Mouse (Mus musculus) forebrain, embryonic 11.5 days (tissue): Measurements from ENCODE around the gene Tmem145. TPM values are rescaled to one million over a fixed set of nuclear protein-coding genes. Genes with fewer than 3 reads are reported as not detected.

Experiments used
- ATAC-seq: fragments of 200-750 bp; cut with Nextera tagmentation; replicated peaks from 2 replicates; pipeline ENCODE4 v1.8.0; 2017; ENCODE audit warnings: moderate TSS enrichment; ENCODE audit not compliant: low FRiP score
- DNase-seq: peaks from one replicate; pipeline ENCODE4 v3.0.0-alpha.2; 2017; ENCODE audit warnings: low spot score
- H3K27ac ChIP-seq: fragments of 300-500 bp; sonication (generic); 2 replicates; pipeline ENCODE4 v1.5.1; 2014; ENCODE audit warnings: low read depth, low read length
- H3K27me3 ChIP-seq: fragments of 300-500 bp; sonication (generic); 2 replicates; pipeline ENCODE4 v1.6.1; 2014; ENCODE audit warnings: mild to moderate bottlenecking, low read length, mixed read lengths; ENCODE audit not compliant: control insufficient read depth, insufficient read depth
- H3K36me3 ChIP-seq: fragments of 300-500 bp; sonication (generic); 2 replicates; pipeline ENCODE4 v1.6.1; 2014; ENCODE audit warnings: mild to moderate bottlenecking, low read length, moderate library complexity, mixed read lengths; ENCODE audit not compliant: control insufficient read depth, insufficient read depth
- H3K4me1 ChIP-seq: fragments of 300-500 bp; sonication (generic); replicated peaks from 2 replicates; pipeline ENCODE4 v1.6.1; 2014; ENCODE audit warnings: low read length, mixed read lengths; ENCODE audit not compliant: control insufficient read depth, insufficient read depth
- H3K4me2 ChIP-seq: fragments of 300-500 bp; sonication (generic); 2 replicates; pipeline ENCODE4 v1.6.1; 2014; ENCODE audit warnings: low read depth, mild to moderate bottlenecking, low read length, moderate library complexity, mixed read lengths; ENCODE audit not compliant: severe bottlenecking
- H3K4me3 ChIP-seq: fragments of 300-500 bp; sonication (generic); 2 replicates; pipeline ENCODE4 v1.5.1; 2014; ENCODE audit warnings: low read depth, low read length
- H3K9ac ChIP-seq: fragments of 300-500 bp; sonication (generic); 2 replicates; pipeline ENCODE4 v1.6.1; 2014; ENCODE audit warnings: low read length
- H3K9me3 ChIP-seq: fragments of 300-500 bp; sonication (generic); 2 replicates; pipeline ENCODE4 v1.6.1; 2016; ENCODE audit warnings: low read length, mixed read lengths; ENCODE audit not compliant: control insufficient read depth
- WGBS: fragments of 180-500 bp; shearing (Covaris S2); extraction: QIAGEN DNeasy Blood & Tissue Kit; methylation state at CpG from one replicate; pipeline ENCODE4 v1.1.7; 2014; 5-methylcytosine and 5-hydroxymethylcytosine counted together
- polyA plus RNA-seq: library from polyadenylated mRNA; unstranded; fragments of >200 nt; fragmentation: Nextera tagmentation; extraction: Ambion mirVana; gene quantifications from 2 replicates; pipeline ENCODE4 v1.2.1, GENCODE M21; 2014

The Tmem145 gene
- polyA plus RNA-seq, 1 experiment from 2014 or later, result 6.7 TPM

GRCm38 (mm10) chr7:25293191-25293739, 12.6 kb upstream of the Tmem145 start:
- Histone ChIP-seq H3K9me3 (no peaks in the 10 kb centered on the region; the same call in 1 of the 2 replicates), H3K4me2 (no peak overlapping the region), H3K4me3 (no peak overlapping the region), H3K9ac (no peak overlapping the region), H3K27ac (no peak overlapping the region), H3K27me3 (no peaks in the 10 kb centered on the region), H3K36me3 (peaks cover 30% of the 10 kb centered on the region), H3K4me1 (peaks cover 9% of the 10 kb centered on the region; the same call in 1 of the 2 replicates)
- no peak for ATAC-seq
- DNase-seq, result no peak
- 81% methylated on average over 10 of the region's 10 CpGs for WGBS

- DNase-seq (no peak), ATAC-seq (no peak)
- Histone ChIP-seq H3K27me3 (no peaks in the 10 kb centered on the region), H3K9me3 (no peaks in the 10 kb centered on the region; the same call in 1 of the 2 replicates), H3K4me1 (peaks cover 9% of the 10 kb centered on the region; the same call in 1 of the 2 replicates), H3K4me3 (no peak overlapping the region), H3K27ac (no peak overlapping the region), H3K9ac (no peak overlapping the region), H3K4me2 (no peak overlapping the region), H3K36me3 (peaks cover 20% of the 10 kb centered on the region)
- 90% methylated on average over 4 of the region's 4 CpGs for WGBS
Measured at GRCm38 (mm10) chr7:25294495-25294894, 11.4 kb upstream of the Tmem145 start.

GRCm38 (mm10) chr7:25294960-25295722, 10.8 kb upstream of the Tmem145 start:
- Histone ChIP-seq H3K4me2 (no peak overlapping the region), H3K4me3 (no peak overlapping the region), H3K9ac (no peak overlapping the region), H3K27ac (no peak overlapping the region), H3K4me1 (peaks cover 9% of the 10 kb centered on the region; the same call in 1 of the 2 replicates), H3K36me3 (peaks cover 14% of the 10 kb centered on the region), H3K27me3 (no peaks in the 10 kb centered on the region), H3K9me3 (no peaks in the 10 kb centered on the region)
- ATAC-seq (no peak), DNase-seq (no peak)
- 92% methylated on average over 12 of the region's 12 CpGs for WGBS

- no peaks in the 10 kb centered on the region for H3K27me3 ChIP-seq
- no peaks in the 10 kb centered on the region for H3K9me3 ChIP-seq
- ATAC-seq (peak; percentile 36), DNase-seq (no peak)
- H3K27ac ChIP-seq, result peak overlapping the region; percentile 91
- H3K4me2 ChIP-seq, result peak overlapping the region; percentile 71
- peaks cover 8% of the 10 kb centered on the region; the same call in 1 of the 2 replicates for H3K4me1 ChIP-seq
- peak overlapping the region; percentile 79 for H3K9ac ChIP-seq
- peak overlapping the region; percentile 77 for H3K4me3 ChIP-seq
- H3K36me3 ChIP-seq, result peaks cover 13% of the 10 kb centered on the region
- 2% methylated on average over 21 of the region's 21 CpGs for WGBS
Measured at GRCm38 (mm10) chr7:25296945-25297453, 8.9 kb upstream of the Tmem145 start.

- H3K9me3 ChIP-seq, result no peaks in the 10 kb centered on the region
- under 1% methylated on average over 52 of the region's 52 CpGs for WGBS
- peaks cover 7% of the 10 kb centered on the region for H3K36me3 ChIP-seq
- H3K27ac ChIP-seq, result peak within 1 kb of the TSS; percentile 91
- H3K4me1 ChIP-seq, result peaks cover 8% of the 10 kb centered on the region; the same call in 1 of the 2 replicates
- no peaks in the 10 kb centered on the region for H3K27me3 ChIP-seq
- peak within 1 kb of the TSS; percentile 71 for H3K4me2 ChIP-seq
- H3K9ac ChIP-seq, result peak within 1 kb of the TSS; percentile 79
- peak within 1 kb of the TSS; percentile 77 for H3K4me3 ChIP-seq
- DNase-seq, result peak; percentile 92
- ATAC-seq, result peak; percentile 92
Measured at GRCm38 (mm10) chr7:25297454-25298325, 8.2 kb upstream of the Tmem145 start, which contains the start of gene Pafah1b3. Pafah1b3 (minus strand) TSS chr7:25297986.

GRCm38 (mm10) chr7:25301063-25301462, 4.8 kb upstream of the Tmem145 start, which contains the start of gene Prr19:
Prr19 (plus strand) TSS chr7:25301411.
- Histone ChIP-seq H3K9ac (no peak within 1 kb of the TSS), H3K27me3 (no peaks in the 10 kb centered on the region), H3K4me3 (no peak within 1 kb of the TSS), H3K36me3 (no peaks in the 10 kb centered on the region; the same call in 1 of the 2 replicates), H3K4me2 (no peak within 1 kb of the TSS), H3K9me3 (no peaks in the 10 kb centered on the region), H3K4me1 (peaks cover 9% of the 10 kb centered on the region; the same call in 1 of the 2 replicates), H3K27ac (no peak within 1 kb of the TSS)
- DNase-seq (peak; percentile 82), ATAC-seq (peak; percentile 57; the same call in 1 of the 2 replicates)
- WGBS, result 53% methylated on average over 19 of the region's 19 CpGs

- no peak for DNase-seq
- no peak overlapping the region for H3K27ac ChIP-seq
- no peak for ATAC-seq
- peaks cover 5% of the 10 kb centered on the region; the same call in 1 of the 2 replicates for H3K4me1 ChIP-seq
- H3K9me3 ChIP-seq, result no peaks in the 10 kb centered on the region
- no peaks in the 10 kb centered on the region for H3K36me3 ChIP-seq
- H3K27me3 ChIP-seq, result 0 out of 2 replicates have a peak, but pooled peaks cover 4% of the 10 kb centered on the region
- no peak overlapping the region for H3K9ac ChIP-seq
- H3K4me2 ChIP-seq, result no peak overlapping the region
- WGBS, result 78% methylated on average over 9 of the region's 9 CpGs
- H3K4me3 ChIP-seq, result no peak overlapping the region
Measured at GRCm38 (mm10) chr7:25303003-25303684, 2.8 kb upstream of the Tmem145 start.
